In genomic region chr9:98272734-98273133, GRCm38 (mm10) we compare ENCODE assay signal across 18 mouse cellular contexts. TPM values are rescaled to one million over a fixed set of nuclear protein-coding genes. Genes with fewer than 3 reads are reported as not detected.
DNase-seq lines count a peak whose midpoint lies in the region; ATAC-seq and TF ChIP-seq lines count a peak whose summit lies in the region.
"Had no signal": no experiment of that assay in that cellular context is flagged by ENCODE, and none has a peak within 500 bp of the region (broad histone marks: within the 10 kb centered on the region; RNA-seq: fewer than 3 reads in every experiment).

No protein-coding gene starts in this region.

- no peaks in the 10 kb centered on the region for H3K36me3 ChIP-seq in kidney, embryonic 15.5 days
- no peaks in the 10 kb centered on the region for H3K36me3 ChIP-seq in testis, adult 2 months (ENCODE audit: control insufficient read depth, insufficient read depth, low read length)
- no peaks in the 10 kb centered on the region for H3K36me3 ChIP-seq in embryonic facial prominence, embryonic 12.5 days
- H3K36me3 ChIP-seq: forebrain, embryonic 15.5 days; heart, embryonic 13.5 days; hindbrain, embryonic 15.5 days had no signal

- 0 out of 2 replicates have a peak, but pooled peaks cover 3% of the 10 kb centered on the region for H3K4me1 ChIP-seq in kidney, embryonic 15.5 days
- peaks cover 3% of the 10 kb centered on the region; the same call in 1 of the 2 replicates for H3K4me1 ChIP-seq in testis, adult 2 months (ENCODE audit: control insufficient read depth, insufficient read depth, low read length)
- no peaks in the 10 kb centered on the region for H3K4me1 ChIP-seq in embryonic facial prominence, embryonic 12.5 days
- H3K4me1 ChIP-seq: forebrain, embryonic 15.5 days; heart, embryonic 13.5 days; hindbrain, embryonic 15.5 days had no signal

- H3K4me3 ChIP-seq in kidney, embryonic 15.5 days (replicated peaks), result no peak overlapping the region
- peak overlapping the region; percentile 57 for H3K4me3 ChIP-seq in testis, adult 2 months (ENCODE audit: control insufficient read depth, low read depth, low read length)
- no peak overlapping the region for H3K4me3 ChIP-seq in embryonic facial prominence, embryonic 12.5 days
- H3K4me3 ChIP-seq: forebrain, embryonic 15.5 days; heart, embryonic 13.5 days; hindbrain, embryonic 15.5 days had no signal

- 52% methylated on average over 5 of the region's 5 CpGs for WGBS in kidney, embryonic 15.5 days
- WGBS in embryonic facial prominence, embryonic 12.5 days, result 27% methylated on average over 5 of the region's 5 CpGs

- no peak for TF ChIP-seq CTCF in testis, adult 2 months (IDR thresholded peaks at IDR 0.05; ENCODE audit: control insufficient read depth, insufficient read depth, insufficient replicate concordance, low read depth, low read length)

- ATAC-seq in kidney, embryonic 15.5 days (replicated peaks; ENCODE audit: low FRiP score), result peak; percentile 58
- ATAC-seq in embryonic facial prominence, embryonic 12.5 days (ENCODE audit: insufficient number of reproducible peaks, insufficient read depth, low FRiP score, low TSS enrichment), result 0 out of 2 replicates have a peak, but pooled peaks have one; percentile 41
- ATAC-seq: forebrain, embryonic 15.5 days had no signal

- no peak overlapping the region for H3K27ac ChIP-seq in kidney, embryonic 15.5 days
- H3K27ac ChIP-seq in testis, adult 2 months (ENCODE audit: control insufficient read depth, insufficient read depth, low read depth, low read length), result no peak overlapping the region
- no peak overlapping the region for H3K27ac ChIP-seq in embryonic facial prominence, embryonic 12.5 days
- H3K27ac ChIP-seq: forebrain, embryonic 15.5 days; heart, embryonic 13.5 days; hindbrain, embryonic 15.5 days had no signal

- H3K4me2 ChIP-seq in kidney, embryonic 15.5 days, result no peak overlapping the region
- no peak overlapping the region for H3K4me2 ChIP-seq in embryonic facial prominence, embryonic 12.5 days (replicated peaks)
- H3K4me2 ChIP-seq: forebrain, embryonic 15.5 days; heart, embryonic 13.5 days; hindbrain, embryonic 15.5 days had no signal

- no peak for DNase-seq in kidney, postnatal 14 days
- no peak for DNase-seq in testis, postnatal 10 days (ENCODE audit: low spot score)
- no peak for DNase-seq in spleen, postnatal 14 days (ENCODE audit: low spot score in 2 of 2)
- DNase-seq in right cerebral cortex, adult 2 months (ENCODE audit: low spot score in 2 of 2), result no peak
- DNase-seq: adrenal gland, adult 8-10 months; adrenal gland, postnatal 36 days; cerebellum, adult 2 months; cerebellum, postnatal 14 days; gastrocnemius, postnatal 36 days; heart, adult 11 months; heart, postnatal 36 days had no signal

- no peak overlapping the region for H3K9ac ChIP-seq in kidney, embryonic 15.5 days
- no peak overlapping the region for H3K9ac ChIP-seq in embryonic facial prominence, embryonic 12.5 days
- H3K9ac ChIP-seq: forebrain, embryonic 15.5 days; heart, embryonic 13.5 days; hindbrain, embryonic 15.5 days had no signal

- no peaks in the 10 kb centered on the region for H3K27me3 ChIP-seq in kidney, embryonic 15.5 days
- H3K27me3 ChIP-seq in testis, adult 2 months (ENCODE audit: control insufficient read depth, insufficient read depth, low read length), result no peaks in the 10 kb centered on the region
- H3K27me3 ChIP-seq in embryonic facial prominence, embryonic 12.5 days, result no peaks in the 10 kb centered on the region
- H3K27me3 ChIP-seq: CH12.LX; forebrain, embryonic 15.5 days; heart, embryonic 13.5 days; hindbrain, embryonic 15.5 days had no signal

- no peaks in the 10 kb centered on the region for H3K9me3 ChIP-seq in kidney, embryonic 15.5 days (replicated peaks)
- no peaks in the 10 kb centered on the region for H3K9me3 ChIP-seq in embryonic facial prominence, embryonic 12.5 days
- H3K9me3 ChIP-seq: forebrain, embryonic 15.5 days; heart, embryonic 13.5 days; hindbrain, embryonic 15.5 days had no signal

- no peak for TF ChIP-seq POLR2A in testis, adult 2 months (IDR thresholded peaks at IDR 0.05; ENCODE audit: control insufficient read depth, low read depth, low read length)

RNA-seq across cellular contexts. Expression of gene Nmnat3, which starts 14.5 kb away (rescaled TPM):
- 10.0 and 10.4 TPM in 2 replicates for polyA plus RNA-seq in kidney, embryonic 15.5 days (2015; fragmentation: Nextera tagmentation; extraction: Ambion mirVana)
- 54.8 and 80.9 TPM in 2 replicates for polyA plus RNA-seq in testis, adult 2 months (2012; rRNA removed)
- polyA plus RNA-seq in embryonic facial prominence, embryonic 12.5 days (2016; fragmentation: Nextera tagmentation; extraction: Ambion mirVana), result 3.5 and 4.3 TPM in 2 replicates
